Comparison of ENCODE assay signal across 8 mouse cellular contexts in genomic region chr4:137164933-137165332, GRCm38 (mm10).
DNase-seq lines count a peak whose midpoint lies in the region; ATAC-seq and TF ChIP-seq lines count a peak whose summit lies in the region.

No protein-coding gene starts in this region.

- H3K9me3 ChIP-seq in hindbrain, postnatal 0 days (ENCODE audit: low read length), result no peaks in the 10 kb centered on the region
- H3K9me3 ChIP-seq in liver, embryonic 16.5 days (replicated peaks; ENCODE audit: control insufficient read depth, low read length), result no peaks in the 10 kb centered on the region
- H3K9me3 ChIP-seq in stomach, postnatal 0 days (ENCODE audit: control insufficient read depth, low read length), result no peaks in the 10 kb centered on the region

- H3K27ac ChIP-seq in hindbrain, postnatal 0 days, result no peak overlapping the region
- no peak overlapping the region for H3K27ac ChIP-seq in liver, embryonic 16.5 days (ENCODE audit: low read length)
- peak overlapping the region; percentile 76 for H3K27ac ChIP-seq in stomach, postnatal 0 days (replicated peaks)

- H3K9ac ChIP-seq in hindbrain, postnatal 0 days (replicated peaks; ENCODE audit: low read length), result no peak overlapping the region
- no peak overlapping the region for H3K9ac ChIP-seq in liver, embryonic 16.5 days (ENCODE audit: low read depth, low read length)
- H3K9ac ChIP-seq in stomach, postnatal 0 days (ENCODE audit: low read length), result 0 out of 2 replicates have a peak overlapping the region, but pooled peaks have one; percentile 31

- peak overlapping the region; percentile 2; the same call in 1 of the 2 replicates for H3K4me3 ChIP-seq in hindbrain, postnatal 0 days (ENCODE audit: low read length)
- H3K4me3 ChIP-seq in liver, embryonic 16.5 days (ENCODE audit: low read depth, low read length), result 0 out of 2 replicates have a peak overlapping the region, but pooled peaks have one; percentile 3
- peak overlapping the region; percentile 29 for H3K4me3 ChIP-seq in stomach, postnatal 0 days (ENCODE audit: low read depth, low read length)

- H3K4me2 ChIP-seq in hindbrain, postnatal 0 days (ENCODE audit: low read depth, low read length), result peak overlapping the region; percentile 48
- peak overlapping the region; percentile 30; the same call in 1 of the 2 replicates for H3K4me2 ChIP-seq in liver, embryonic 16.5 days (ENCODE audit: low read depth, low read length)
- H3K4me2 ChIP-seq in stomach, postnatal 0 days (replicated peaks; ENCODE audit: low read depth), result peak overlapping the region; percentile 61

- no peak for TF ChIP-seq CTCF in hindbrain, postnatal 0 days (IDR thresholded peaks at IDR 0.05; ENCODE audit: low read depth)
- TF ChIP-seq CTCF in stomach, postnatal 0 days (IDR thresholded peaks at IDR 0.05; ENCODE audit: low read depth), result no peak

- peak; percentile 41; the same call in 1 of the 2 replicates for ATAC-seq in hindbrain, postnatal 0 days
- ATAC-seq in liver, embryonic 16.5 days (ENCODE audit: low read depth), result no peak
- peak; percentile 84 for ATAC-seq in stomach, postnatal 0 days (ENCODE audit: low FRiP score, low TSS enrichment)

- no peaks in the 10 kb centered on the region for H3K4me1 ChIP-seq in hindbrain, postnatal 0 days (ENCODE audit: insufficient read depth, low read length)
- no peaks in the 10 kb centered on the region for H3K4me1 ChIP-seq in liver, embryonic 16.5 days (ENCODE audit: control insufficient read depth, low read depth, low read length)
- H3K4me1 ChIP-seq in stomach, postnatal 0 days (replicated peaks; ENCODE audit: control insufficient read depth, insufficient read depth), result no peaks in the 10 kb centered on the region

- no peaks in the 10 kb centered on the region for H3K36me3 ChIP-seq in hindbrain, postnatal 0 days (ENCODE audit: insufficient read depth, low read length)
- no peaks in the 10 kb centered on the region for H3K36me3 ChIP-seq in liver, embryonic 16.5 days (ENCODE audit: control insufficient read depth, insufficient read depth)
- H3K36me3 ChIP-seq in stomach, postnatal 0 days (ENCODE audit: control insufficient read depth, insufficient read depth, low read length), result no peaks in the 10 kb centered on the region

- peak; percentile 90 for TF ChIP-seq EP300 in stomach, postnatal 0 days (optimal IDR thresholded peaks at IDR 0.05)

- peak; percentile 27 for DNase-seq in urinary bladder, postnatal 25 days (ENCODE audit: low spot score)
- no peak for DNase-seq in urinary bladder, adult 2 months (ENCODE audit: low spot score)
- no peak for DNase-seq in hindbrain, postnatal 0 days (ENCODE audit: low spot score)
- peak; percentile 76 for DNase-seq in stomach, postnatal 0 days (ENCODE audit: low spot score)
- DNase-seq in cerebellum, postnatal 36 days, result no peak
- DNase-seq in cerebellum, adult 8-10 months, result no peak
- no peak for DNase-seq in gastrocnemius, postnatal 4 days (ENCODE audit: low spot score in 2 of 2)

- WGBS in hindbrain, postnatal 0 days, result 36% methylated on average over 9 of the region's 9 CpGs
- 32% methylated on average over 9 of the region's 9 CpGs for WGBS in liver, embryonic 16.5 days (ENCODE audit: insufficient replicate concordance)
- WGBS in stomach, postnatal 0 days, result 33% methylated on average over 9 of the region's 9 CpGs

- H3K27me3 ChIP-seq in hindbrain, postnatal 0 days (ENCODE audit: insufficient read depth, low read length), result no peaks in the 10 kb centered on the region
- peaks cover 24% of the 10 kb centered on the region for H3K27me3 ChIP-seq in liver, embryonic 16.5 days (ENCODE audit: control insufficient read depth, insufficient read depth, low read depth, low read length)
- no peaks in the 10 kb centered on the region for H3K27me3 ChIP-seq in stomach, postnatal 0 days (ENCODE audit: control insufficient read depth, insufficient read depth, low read length)

Comparison
In these comparisons a context has a peak if more than half of its experiments do, and no peak if none do; other contexts are left out.
1. DNase-seq: peak in urinary bladder, postnatal 25 days (single experiment) and stomach, postnatal 0 days (single experiment); none in urinary bladder, adult 2 months (single experiment), hindbrain, postnatal 0 days (single experiment), cerebellum, postnatal 36 days (0 of 2), cerebellum, adult 8-10 months (single experiment) and gastrocnemius, postnatal 4 days (0 of 2).
2. Peak in every context shown above with its lines, with median percentiles within 50 percentile points of each other: H3K4me2 ChIP-seq and H3K4me3 ChIP-seq.